Mouse (Mus musculus) urinary bladder, postnatal 10 days (tissue): ENCODE data around the gene Eml4.
A peak's percentile ranks its signal among the peaks of the same experiment; 100 is the strongest.

Experiments used
- DNase-seq: peaks from one replicate; pipeline ENCODE4 v3.0.0; 2022; ENCODE audit warnings: low spot score

The Eml4 gene

GRCm38 (mm10) chr17:83350379-83351091 is at the start of gene Eml4:
Eml4 (plus strand) TSS chr17:83350931.
- DNase-seq: peak; percentile 76

- DNase-seq: no peak
Observed at GRCm38 (mm10) chr17:83301433-83301832, 49.3 kb upstream of the Eml4 start.

- no peak for DNase-seq
Observed at GRCm38 (mm10) chr17:83304089-83304822, 46.5 kb upstream of the Eml4 start.

- no peak for DNase-seq
Observed at GRCm38 (mm10) chr17:83306964-83307640, 43.6 kb upstream of the Eml4 start.

- no peak for DNase-seq
Observed at GRCm38 (mm10) chr17:83307641-83308296, 43.0 kb upstream of the Eml4 start.

- DNase-seq: no peak
Observed at GRCm38 (mm10) chr17:83308451-83308850, 42.3 kb upstream of the Eml4 start.

GRCm38 (mm10) chr17:83309243-83309642 is 41.5 kb upstream of the Eml4 start:
- DNase-seq: no peak

- no peak for DNase-seq
Observed at GRCm38 (mm10) chr17:83311806-83312205, 38.9 kb upstream of the Eml4 start.

- no peak for DNase-seq
Observed at GRCm38 (mm10) chr17:83312244-83312918, 38.4 kb upstream of the Eml4 start.

GRCm38 (mm10) chr17:83313046-83313689 is 37.6 kb upstream of the Eml4 start:
- no peak for DNase-seq

- no peak for DNase-seq
Observed at GRCm38 (mm10) chr17:83315476-83315875, 35.3 kb upstream of the Eml4 start.

- no peak for DNase-seq
Observed at GRCm38 (mm10) chr17:83322621-83323335, 28.0 kb upstream of the Eml4 start.

- DNase-seq: no peak
Observed at GRCm38 (mm10) chr17:83323410-83324268, 27.1 kb upstream of the Eml4 start.

GRCm38 (mm10) chr17:83324269-83324616 is 26.5 kb upstream of the Eml4 start:
- no peak for DNase-seq

- no peak for DNase-seq
Observed at GRCm38 (mm10) chr17:83335183-83335584, 15.5 kb upstream of the Eml4 start.

- DNase-seq: no peak
Observed at GRCm38 (mm10) chr17:83337051-83337898, 13.5 kb upstream of the Eml4 start.

- DNase-seq: no peak
Observed at GRCm38 (mm10) chr17:83339368-83340085, 11.2 kb upstream of the Eml4 start.

- DNase-seq: no peak
Observed at GRCm38 (mm10) chr17:83340895-83341524, 9.7 kb upstream of the Eml4 start.
